Mouse (Mus musculus) forebrain, embryonic 11.5 days (tissue): ENCODE measurements around the gene Psph. TPM values are rescaled to one million over a fixed set of nuclear protein-coding genes. Genes with fewer than 3 reads are reported as not detected.
A peak's percentile ranks its signal among the peaks of the same experiment; 100 is the strongest.

Source experiments
- ATAC-seq: fragments of 200-750 bp; cut with Nextera tagmentation; replicated peaks from 2 replicates; pipeline ENCODE4 v1.8.0; 2017; ENCODE audit warnings: moderate TSS enrichment; ENCODE audit not compliant: low FRiP score
- DNase-seq: peaks from one replicate; pipeline ENCODE4 v3.0.0-alpha.2; 2017; ENCODE audit warnings: low spot score
- H3K27ac ChIP-seq: fragments of 300-500 bp; sonication (generic); 2 replicates; pipeline ENCODE4 v1.5.1; 2014; ENCODE audit warnings: low read depth, low read length
- H3K27me3 ChIP-seq: fragments of 300-500 bp; sonication (generic); 2 replicates; pipeline ENCODE4 v1.6.1; 2014; ENCODE audit warnings: mild to moderate bottlenecking, low read length, mixed read lengths; ENCODE audit not compliant: control insufficient read depth, insufficient read depth
- H3K36me3 ChIP-seq: fragments of 300-500 bp; sonication (generic); 2 replicates; pipeline ENCODE4 v1.6.1; 2014; ENCODE audit warnings: mild to moderate bottlenecking, low read length, moderate library complexity, mixed read lengths; ENCODE audit not compliant: control insufficient read depth, insufficient read depth
- H3K4me1 ChIP-seq: fragments of 300-500 bp; sonication (generic); replicated peaks from 2 replicates; pipeline ENCODE4 v1.6.1; 2014; ENCODE audit warnings: low read length, mixed read lengths; ENCODE audit not compliant: control insufficient read depth, insufficient read depth
- H3K4me2 ChIP-seq: fragments of 300-500 bp; sonication (generic); 2 replicates; pipeline ENCODE4 v1.6.1; 2014; ENCODE audit warnings: low read depth, mild to moderate bottlenecking, low read length, moderate library complexity, mixed read lengths; ENCODE audit not compliant: severe bottlenecking
- H3K4me3 ChIP-seq: fragments of 300-500 bp; sonication (generic); 2 replicates; pipeline ENCODE4 v1.5.1; 2014; ENCODE audit warnings: low read depth, low read length
- H3K9ac ChIP-seq: fragments of 300-500 bp; sonication (generic); 2 replicates; pipeline ENCODE4 v1.6.1; 2014; ENCODE audit warnings: low read length
- H3K9me3 ChIP-seq: fragments of 300-500 bp; sonication (generic); 2 replicates; pipeline ENCODE4 v1.6.1; 2016; ENCODE audit warnings: low read length, mixed read lengths; ENCODE audit not compliant: control insufficient read depth
- WGBS: fragments of 180-500 bp; shearing (Covaris S2); extraction: QIAGEN DNeasy Blood & Tissue Kit; methylation state at CpG from one replicate; pipeline ENCODE4 v1.1.7; 2014; 5-methylcytosine and 5-hydroxymethylcytosine counted together
- polyA plus RNA-seq: library from polyadenylated mRNA; unstranded; fragments of >200 nt; fragmentation: Nextera tagmentation; extraction: Ambion mirVana; gene quantifications from 2 replicates; pipeline ENCODE4 v1.2.1, GENCODE M21; 2014

The Psph gene
- polyA plus RNA-seq, 1 experiment from 2014 or later: 46.4 TPM

GRCm38 (mm10) chr5:129725774-129726392 is 61.4 kb downstream of the Psph start:
- H3K27ac ChIP-seq: no peak overlapping the region
- H3K9ac ChIP-seq: peak overlapping the region; percentile 97
- WGBS: 20% methylated on average over 7 of the region's 7 CpGs
- H3K9me3 ChIP-seq: no peaks in the 10 kb centered on the region
- H3K4me3 ChIP-seq: peak overlapping the region; percentile 83
- DNase-seq (no peak), ATAC-seq (no peak)
- H3K36me3 ChIP-seq: no peaks in the 10 kb centered on the region
- peak overlapping the region; percentile 61 for H3K4me2 ChIP-seq
- no peaks in the 10 kb centered on the region for H3K4me1 ChIP-seq
- no peaks in the 10 kb centered on the region for H3K27me3 ChIP-seq

- Histone ChIP-seq H3K9me3 (no peaks in the 10 kb centered on the region), H3K9ac (peak within 1 kb of the TSS; percentile 97), H3K27ac (peak within 1 kb of the TSS; percentile 88), H3K4me3 (peak within 1 kb of the TSS; percentile 83), H3K4me2 (peak within 1 kb of the TSS; percentile 61), H3K36me3 (no peaks in the 10 kb centered on the region; the same call in 1 of the 2 replicates), H3K4me1 (no peaks in the 10 kb centered on the region), H3K27me3 (no peaks in the 10 kb centered on the region)
- DNase-seq (peak; percentile 98), ATAC-seq (peak; percentile 96)
- WGBS: under 1% methylated on average over 92 of the region's 93 CpGs
Measured at GRCm38 (mm10) chr5:129724834-129725773, 62.1 kb downstream of the Psph start, which contains the start of gene Nipsnap2. TSS of gene Nipsnap2 (plus strand) at chr5:129725063.

- Histone ChIP-seq H3K9ac (peak overlapping the region; percentile 97; the same call in 1 of the 2 replicates), H3K36me3 (no peaks in the 10 kb centered on the region; the same call in 1 of the 2 replicates), H3K4me2 (peak overlapping the region; percentile 61; the same call in 1 of the 2 replicates), H3K27ac (no peak overlapping the region), H3K4me1 (no peaks in the 10 kb centered on the region), H3K27me3 (no peaks in the 10 kb centered on the region), H3K9me3 (no peaks in the 10 kb centered on the region), H3K4me3 (peak overlapping the region; percentile 83)
- WGBS: 56% methylated on average over 4 of the region's 4 CpGs
- ATAC-seq (no peak; the same call in 1 of the 2 replicates), DNase-seq (no peak)
Measured at GRCm38 (mm10) chr5:129724268-129724667, 63.0 kb downstream of the Psph start.

GRCm38 (mm10) chr5:129720176-129720575 is 67.1 kb downstream of the Psph start:
- Histone ChIP-seq H3K36me3 (peaks cover 3% of the 10 kb centered on the region; the same call in 1 of the 2 replicates), H3K4me1 (no peaks in the 10 kb centered on the region), H3K9ac (no peak overlapping the region), H3K9me3 (no peaks in the 10 kb centered on the region), H3K27me3 (no peaks in the 10 kb centered on the region), H3K4me2 (no peak overlapping the region), H3K27ac (no peak overlapping the region), H3K4me3 (no peak overlapping the region)
- WGBS: 84% methylated on average over 3 of the region's 3 CpGs
- ATAC-seq (no peak), DNase-seq (peak; percentile 49)

- Histone ChIP-seq H3K4me2 (no peak overlapping the region), H3K9ac (no peak overlapping the region), H3K4me3 (no peak overlapping the region), H3K9me3 (no peaks in the 10 kb centered on the region), H3K27me3 (no peaks in the 10 kb centered on the region), H3K4me1 (no peaks in the 10 kb centered on the region), H3K36me3 (peaks cover 3% of the 10 kb centered on the region; the same call in 1 of the 2 replicates), H3K27ac (no peak overlapping the region)
- peak; percentile 11 for DNase-seq
- 88% methylated on average over 9 of the region's 9 CpGs for WGBS
- no peak for ATAC-seq
Measured at GRCm38 (mm10) chr5:129717016-129717415, 70.2 kb downstream of the Psph start.

Other genes with a start within 250 kb of the Psph start
- gene Mmp17, start 203.3 kb downstream of the Psph start, polyA plus RNA-seq: 6.5 and 8.4 TPM in 2 replicates
- gene Zfp11, start 117.3 kb downstream of the Psph start, polyA plus RNA-seq: 8.3 and 8.5 TPM in 2 replicates
- not detected in 2 replicates for gene Sept14, start 78.9 kb downstream of the Psph start, polyA plus RNA-seq
- 164 and 185 TPM in 2 replicates for gene Mrps17, start 72.0 kb downstream of the Psph start, polyA plus RNA-seq
- gene Nipsnap2, start 62.4 kb downstream of the Psph start, polyA plus RNA-seq: 75.0 and 77.3 TPM in 2 replicates
- gene Sumf2, start 59.5 kb upstream of the Psph start, polyA plus RNA-seq: 43.5 and 45.0 TPM in 2 replicates
- gene Chchd2, start 100.0 kb upstream of the Psph start, polyA plus RNA-seq: 880 and 904 TPM in 2 replicates
- gene Zbed5, start 108.3 kb upstream of the Psph start, polyA plus RNA-seq: 5.8 and 6.0 TPM in 2 replicates
- gene Phkg1, start 111.1 kb upstream of the Psph start, polyA plus RNA-seq: 0.25 and 0.33 TPM in 2 replicates
- 4.0 and 5.1 TPM in 2 replicates for gene Nupr1l, start 121.1 kb upstream of the Psph start, polyA plus RNA-seq
- gene Vkorc1l1, start 154.5 kb upstream of the Psph start, polyA plus RNA-seq: 32.1 and 35.7 TPM in 2 replicates
- 26.7 and 29.9 TPM in 2 replicates for gene Gusb, start 215.6 kb upstream of the Psph start, polyA plus RNA-seq
- gene Asl, start 241.8 kb upstream of the Psph start, polyA plus RNA-seq: 27.0 and 33.4 TPM in 2 replicates
- 36.4 and 39.0 TPM in 2 replicates for gene Crcp, start 241.8 kb upstream of the Psph start, polyA plus RNA-seq